Mouse (Mus musculus): ENCODE measurements around the gene Pold4.
"Not testable (repeated sequence)": the region's sequence is repeated elsewhere in the genome, so short reads cannot be mapped to it uniquely, and the experiment has no call there.

Pold4 gene

GRCm38 (mm10) chr19:4229451-4230076, 2.1 kb upstream of the Pold4 start:
- DNase-seq (ENCODE audit: low spot score): no peak

- DNase-seq (ENCODE audit: low spot score): no peak
These were observed 1.3 kb upstream of the Pold4 start for GRCm38 (mm10) chr19:4230415-4230814.

GRCm38 (mm10) chr19:4232186-4232572, 480 bp downstream of the Pold4 start:
- DNase-seq (ENCODE audit: low spot score): no peak

GRCm38 (mm10) chr19:4232651-4233050, 952 bp downstream of the Pold4 start:
- no peak for DNase-seq (ENCODE audit: low spot score)

- DNase-seq (ENCODE audit: low spot score): no peak
These were observed 2.8 kb downstream of the Pold4 start for GRCm38 (mm10) chr19:4234548-4234947.

GRCm38 (mm10) chr19:4240247-4240668, 8.6 kb downstream of the Pold4 start:
- no peak for DNase-seq (ENCODE audit: low spot score)

- no peak for DNase-seq (ENCODE audit: low spot score)
These were observed 10.7 kb downstream of the Pold4 start for GRCm38 (mm10) chr19:4242416-4242815.

GRCm38 (mm10) chr19:4244775-4245174, 13.1 kb downstream of the Pold4 start:
- no peak for DNase-seq (ENCODE audit: low spot score)

- DNase-seq (ENCODE audit: low spot score): no peak
These were observed 15.3 kb downstream of the Pold4 start for GRCm38 (mm10) chr19:4247010-4247409.

GRCm38 (mm10) chr19:4248683-4249082, 17.0 kb downstream of the Pold4 start:
- not testable (repeated sequence) for DNase-seq (ENCODE audit: low spot score)

GRCm38 (mm10) chr19:4254230-4254629, 22.5 kb downstream of the Pold4 start:
- no peak for DNase-seq (ENCODE audit: low spot score)

- no peak for DNase-seq (ENCODE audit: low spot score)
These were observed 24.0 kb downstream of the Pold4 start for GRCm38 (mm10) chr19:4255583-4256162.

GRCm38 (mm10) chr19:4257216-4257896, 25.7 kb downstream of the Pold4 start:
- peak; percentile 84 for DNase-seq (ENCODE audit: low spot score)

- no peak for DNase-seq (ENCODE audit: low spot score)
These were observed 26.2 kb downstream of the Pold4 start for GRCm38 (mm10) chr19:4257897-4258252.

- no peak for DNase-seq (ENCODE audit: low spot score)
These were observed 29.5 kb downstream of the Pold4 start for GRCm38 (mm10) chr19:4261038-4261698.

GRCm38 (mm10) chr19:4262756-4263155, 31.1 kb downstream of the Pold4 start:
- DNase-seq (ENCODE audit: low spot score): no peak

- no peak for DNase-seq (ENCODE audit: low spot score)
These were observed 32.0 kb downstream of the Pold4 start for GRCm38 (mm10) chr19:4263702-4264101.

GRCm38 (mm10) chr19:4264171-4264780, 32.6 kb downstream of the Pold4 start:
- DNase-seq (ENCODE audit: low spot score): no peak

- DNase-seq (ENCODE audit: low spot score): no peak
These were observed 34.3 kb downstream of the Pold4 start for GRCm38 (mm10) chr19:4265956-4266355.

GRCm38 (mm10) chr19:4268566-4269361, 37.1 kb downstream of the Pold4 start, which contains the start of gene Ssh3:
TSS of gene Ssh3 (minus strand) at chr19:4269180.
- peak; percentile 49 for DNase-seq (ENCODE audit: low spot score)

- DNase-seq (ENCODE audit: low spot score): no peak
These were observed 38.5 kb downstream of the Pold4 start for GRCm38 (mm10) chr19:4270187-4270586.

GRCm38 (mm10) chr19:4270972-4271371, 39.3 kb downstream of the Pold4 start:
- no peak for DNase-seq (ENCODE audit: low spot score)
